Mouse (Mus musculus): ENCODE measurements around the gene Sstr3. TPM values are rescaled to one million over a fixed set of nuclear protein-coding genes. Genes with fewer than 3 reads are reported as not detected.

Sstr3 gene
- polyA plus RNA-seq, 1 experiment: not detected

GRCm38 (mm10) chr15:78535723-78536421 is 8.6 kb downstream of the Sstr3 start:
- Histone ChIP-seq H3K4me3 (ENCODE audit: low read depth, low read length) (no peak overlapping the region), H3K36me3 (ENCODE audit: control insufficient read depth, insufficient read depth, low read length, poor library complexity, severe bottlenecking) (no peaks in the 10 kb centered on the region), H3K27me3 (ENCODE audit: control insufficient read depth, insufficient read depth, low read length, poor library complexity, severe bottlenecking) (no peaks in the 10 kb centered on the region), H3K9me3 (replicated peaks; ENCODE audit: control insufficient read depth, insufficient read depth, low read length, poor library complexity, severe bottlenecking) (no peaks in the 10 kb centered on the region), H3K9ac (ENCODE audit: low read depth, poor library complexity, severe bottlenecking) (no peak overlapping the region), H3K27ac (ENCODE audit: insufficient read depth, low read length) (no peak overlapping the region), H3K4me1 (ENCODE audit: control insufficient read depth, insufficient read depth, low read length) (peaks cover 1% of the 10 kb centered on the region)
- TF ChIP-seq POLR2A (IDR thresholded peaks at IDR 0.05; ENCODE audit: insufficient read depth, low read length) (no peak), EP300 (IDR thresholded peaks at IDR 0.05; ENCODE audit: insufficient read depth, low read depth, low read length) (no peak), CTCF (IDR thresholded peaks at IDR 0.05; ENCODE audit: low read depth, low read length) (no peak)

GRCm38 (mm10) chr15:78533346-78533835 is 11.1 kb downstream of the Sstr3 start:
- H3K27ac ChIP-seq (ENCODE audit: insufficient read depth, low read length): no peak overlapping the region
- TF ChIP-seq CTCF (IDR thresholded peaks at IDR 0.05; ENCODE audit: low read depth, low read length) (no peak), POLR2A (IDR thresholded peaks at IDR 0.05; ENCODE audit: insufficient read depth, low read length) (no peak)
- peaks cover 5% of the 10 kb centered on the region for H3K4me1 ChIP-seq (ENCODE audit: control insufficient read depth, insufficient read depth, low read length)
- no peaks in the 10 kb centered on the region for H3K36me3 ChIP-seq (ENCODE audit: control insufficient read depth, insufficient read depth, low read length, poor library complexity, severe bottlenecking)
- H3K9me3 ChIP-seq (replicated peaks; ENCODE audit: control insufficient read depth, insufficient read depth, low read length, poor library complexity, severe bottlenecking): no peaks in the 10 kb centered on the region
- no peak overlapping the region for H3K4me3 ChIP-seq (ENCODE audit: low read depth, low read length)
- H3K27me3 ChIP-seq (ENCODE audit: control insufficient read depth, insufficient read depth, low read length, poor library complexity, severe bottlenecking): no peaks in the 10 kb centered on the region
- H3K9ac ChIP-seq (ENCODE audit: low read depth, poor library complexity, severe bottlenecking): no peak overlapping the region

DNA sequence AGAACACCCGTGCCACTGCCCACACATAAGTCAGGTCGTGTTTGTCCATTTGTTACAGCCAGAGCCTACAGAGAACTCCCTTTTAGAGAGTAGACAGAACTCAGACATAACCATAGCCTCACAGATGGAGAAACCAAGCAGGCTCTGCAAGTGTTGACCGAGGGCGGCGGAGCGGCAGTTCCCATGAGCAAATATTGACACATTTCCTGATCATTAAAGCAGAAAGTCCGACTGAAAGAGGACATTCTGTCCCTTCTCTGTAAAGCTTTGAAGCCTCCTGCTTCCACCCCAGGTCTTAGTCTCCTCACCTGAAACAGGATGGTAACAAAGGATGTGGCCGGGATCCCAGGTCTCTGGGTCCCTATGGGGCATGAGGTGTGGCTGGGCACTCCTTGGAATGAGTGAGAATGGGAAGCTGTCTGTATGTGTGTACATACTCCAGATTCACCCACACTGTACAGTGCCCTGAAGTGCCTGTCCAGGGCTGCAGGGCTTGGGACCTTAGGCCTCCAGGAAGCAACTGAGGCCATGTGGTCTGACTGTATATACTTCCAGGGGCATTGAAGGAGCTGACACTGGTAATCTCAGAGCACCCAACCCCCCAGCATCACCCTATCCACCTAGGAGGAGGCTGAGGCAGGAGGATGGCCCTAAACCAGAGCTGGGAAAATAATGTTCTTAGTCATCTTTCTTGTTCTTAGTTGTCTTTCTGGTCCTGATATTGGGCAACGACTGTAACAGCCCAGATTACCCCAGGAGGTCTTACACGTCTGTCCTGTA is 11.7 kb downstream of the Sstr3 start:
- no peak overlapping the region for H3K9ac ChIP-seq (ENCODE audit: low read depth, poor library complexity, severe bottlenecking)
- TF ChIP-seq EP300 (IDR thresholded peaks at IDR 0.05; ENCODE audit: insufficient read depth, low read depth, low read length) (no peak), CTCF (IDR thresholded peaks at IDR 0.05; ENCODE audit: low read depth, low read length) (no peak), POLR2A (IDR thresholded peaks at IDR 0.05; ENCODE audit: insufficient read depth, low read length) (no peak)

GRCm38 (mm10) chr15:78531901-78532469 is 12.5 kb downstream of the Sstr3 start:
- Histone ChIP-seq H3K9me3 (replicated peaks; ENCODE audit: control insufficient read depth, insufficient read depth, low read length, poor library complexity, severe bottlenecking) (no peaks in the 10 kb centered on the region), H3K4me3 (ENCODE audit: low read depth, low read length) (peak overlapping the region; percentile 58), H3K9ac (ENCODE audit: low read depth, poor library complexity, severe bottlenecking) (0 out of 2 replicates have a peak overlapping the region, but pooled peaks have one; percentile 13), H3K27ac (ENCODE audit: insufficient read depth, low read length) (peak overlapping the region; percentile 29; the same call in 1 of the 2 replicates), H3K36me3 (ENCODE audit: control insufficient read depth, insufficient read depth, low read length, poor library complexity, severe bottlenecking) (no peaks in the 10 kb centered on the region), H3K4me1 (ENCODE audit: control insufficient read depth, insufficient read depth, low read length) (peaks cover 5% of the 10 kb centered on the region), H3K27me3 (ENCODE audit: control insufficient read depth, insufficient read depth, low read length, poor library complexity, severe bottlenecking) (no peaks in the 10 kb centered on the region)
- TF ChIP-seq CTCF (IDR thresholded peaks at IDR 0.05; ENCODE audit: low read depth, low read length): peak; percentile 94
- TF ChIP-seq EP300 (IDR thresholded peaks at IDR 0.05; ENCODE audit: insufficient read depth, low read depth, low read length): 0 out of 2 replicates have a peak, but pooled peaks have one; percentile 47
- TF ChIP-seq POLR2A (IDR thresholded peaks at IDR 0.05; ENCODE audit: insufficient read depth, low read length): no peak

More for the DNA sequence above, 11.7 kb downstream of the Sstr3 start:
- Histone ChIP-seq H3K4me3 (ENCODE audit: low read depth, low read length) (no peak overlapping the region), H3K4me1 (ENCODE audit: control insufficient read depth, insufficient read depth, low read length) (peaks cover 5% of the 10 kb centered on the region), H3K9me3 (replicated peaks; ENCODE audit: control insufficient read depth, insufficient read depth, low read length, poor library complexity, severe bottlenecking) (no peaks in the 10 kb centered on the region), H3K27ac (ENCODE audit: insufficient read depth, low read length) (no peak overlapping the region), H3K27me3 (ENCODE audit: control insufficient read depth, insufficient read depth, low read length, poor library complexity, severe bottlenecking) (no peaks in the 10 kb centered on the region), H3K36me3 (ENCODE audit: control insufficient read depth, insufficient read depth, low read length, poor library complexity, severe bottlenecking) (no peaks in the 10 kb centered on the region)

DNA sequence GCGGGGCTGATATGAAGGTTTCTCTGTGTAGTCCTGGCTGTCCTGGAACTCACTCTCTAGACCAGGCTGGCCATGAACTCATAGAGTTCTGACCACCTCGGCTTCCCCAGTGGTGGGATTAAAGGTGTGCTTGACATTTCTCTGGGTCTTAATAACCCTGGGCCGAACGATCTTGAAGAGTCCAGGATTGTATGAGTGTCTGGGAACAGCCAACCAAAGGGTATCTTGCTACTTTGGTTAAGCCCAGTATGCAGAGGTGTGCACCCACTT is 13.1 kb downstream of the Sstr3 start:
- Histone ChIP-seq H3K27ac (ENCODE audit: insufficient read depth, low read length) (no peak overlapping the region), H3K4me1 (ENCODE audit: control insufficient read depth, insufficient read depth, low read length) (peaks cover 5% of the 10 kb centered on the region), H3K27me3 (ENCODE audit: control insufficient read depth, insufficient read depth, low read length, poor library complexity, severe bottlenecking) (no peaks in the 10 kb centered on the region), H3K9ac (ENCODE audit: low read depth, poor library complexity, severe bottlenecking) (no peak overlapping the region), H3K9me3 (replicated peaks; ENCODE audit: control insufficient read depth, insufficient read depth, low read length, poor library complexity, severe bottlenecking) (no peaks in the 10 kb centered on the region), H3K36me3 (ENCODE audit: control insufficient read depth, insufficient read depth, low read length, poor library complexity, severe bottlenecking) (no peaks in the 10 kb centered on the region), H3K4me3 (ENCODE audit: low read depth, low read length) (no peak overlapping the region)
- TF ChIP-seq POLR2A (IDR thresholded peaks at IDR 0.05; ENCODE audit: insufficient read depth, low read length): no peak
- TF ChIP-seq CTCF (IDR thresholded peaks at IDR 0.05; ENCODE audit: low read depth, low read length): no peak
- no peak for TF ChIP-seq EP300 (IDR thresholded peaks at IDR 0.05; ENCODE audit: insufficient read depth, low read depth, low read length)
